Mouse (Mus musculus) intestine, postnatal 0 days (tissue): ENCODE results near the gene Hmga2. TPM values are rescaled to one million over a fixed set of nuclear protein-coding genes. Genes with fewer than 3 reads are reported as not detected.

ENCODE experiments used
- ATAC-seq: fragments of 200-750 bp; cut with Nextera tagmentation; 2 replicates; pipeline ENCODE4 v1.8.0; 2017; ENCODE audit warnings: mild to moderate bottlenecking, moderate TSS enrichment, moderate library complexity
- H3K27ac ChIP-seq: fragments of 300-500 bp; sonication (generic); 2 replicates; pipeline ENCODE4 v1.5.1; 2014; ENCODE audit warnings: mild to moderate bottlenecking, low read depth, low read length, moderate library complexity
- H3K27me3 ChIP-seq: fragments of 300-500 bp; sonication (generic); replicated peaks from 2 replicates; pipeline ENCODE4 v1.6.1; 2014; ENCODE audit warnings: low read length, mixed read lengths; ENCODE audit not compliant: control insufficient read depth, insufficient read depth
- H3K36me3 ChIP-seq: fragments of 300-500 bp; sonication (generic); 2 replicates; pipeline ENCODE4 v1.6.1; 2014; ENCODE audit warnings: mild to moderate bottlenecking, moderate library complexity; ENCODE audit not compliant: control insufficient read depth, insufficient read depth
- H3K4me1 ChIP-seq: fragments of 300-500 bp; sonication (generic); replicated peaks from 2 replicates; pipeline ENCODE4 v1.6.1; 2014; ENCODE audit warnings: antibody characterized with exemption, low read length, mixed read lengths; ENCODE audit not compliant: control insufficient read depth, insufficient read depth
- H3K4me2 ChIP-seq: fragments of 300-500 bp; sonication (generic); replicated peaks from 2 replicates; pipeline ENCODE4 v1.6.1; 2014; ENCODE audit warnings: low read depth, mild to moderate bottlenecking, moderate library complexity
- H3K4me3 ChIP-seq: fragments of 300-500 bp; sonication (generic); 2 replicates; pipeline ENCODE4 v1.5.1; 2014; ENCODE audit warnings: low read depth, low read length
- H3K9ac ChIP-seq: fragments of 300-500 bp; sonication (generic); 2 replicates; pipeline ENCODE4 v1.6.1; 2014; ENCODE audit warnings: mild to moderate bottlenecking, low read depth, low read length
- H3K9me3 ChIP-seq: fragments of 300-500 bp; sonication (generic); 2 replicates; pipeline ENCODE4 v1.6.1; 2016; ENCODE audit warnings: mixed run types; ENCODE audit not compliant: control insufficient read depth
- CTCF ChIP-seq: sonication (generic); IDR thresholded peaks from 2 replicates; pipeline ENCODE4 v1.5.1; 2016; ENCODE audit warnings: low read depth, mild to moderate bottlenecking, control low read depth, antibody characterized with exemption, moderate library complexity
- WGBS: fragments of 180-500 bp; shearing (Covaris S2); extraction: QIAGEN DNeasy Blood & Tissue Kit; methylation state at CpG from one replicate; pipeline ENCODE4 v1.1.7; 2014; 5-methylcytosine and 5-hydroxymethylcytosine counted together
- polyA plus RNA-seq: library from polyadenylated mRNA; unstranded; fragments of >200 nt; fragmentation: Nextera tagmentation; extraction: Ambion mirVana; gene quantifications from 2 replicates; pipeline ENCODE4 v1.2.1, GENCODE M21; 2015

Gene Hmga2
- polyA plus RNA-seq, 1 experiment from 2014 or later = 4.3 TPM

DNA sequence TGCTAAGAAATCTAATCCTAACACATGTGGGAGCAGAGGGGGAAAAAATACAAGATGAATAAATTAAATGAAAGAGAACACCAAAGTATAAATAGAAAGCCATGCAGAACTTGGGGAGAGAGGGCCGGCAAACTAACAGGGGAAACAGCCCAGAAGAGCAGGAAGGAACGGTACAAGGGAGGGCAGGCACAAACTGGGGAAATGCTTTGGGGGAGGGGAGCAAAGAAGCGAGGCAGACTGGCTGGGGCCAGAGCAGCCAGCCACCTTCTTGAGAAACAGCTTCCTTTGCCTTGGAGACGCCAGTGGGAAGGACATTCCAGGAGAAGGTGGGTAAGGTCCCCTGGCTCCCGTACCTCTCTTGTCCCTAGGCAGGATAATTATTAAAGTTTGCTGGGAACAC lies 14.5 kb downstream of the Hmga2 start:
- H3K9me3 ChIP-seq = no peaks in the 10 kb centered on the region
- no peak overlapping the region for H3K4me3 ChIP-seq
- ATAC-seq = no peak
- no peak overlapping the region for H3K27ac ChIP-seq
- 29% methylated on average over 5 of the region's 5 CpGs for WGBS
- H3K27me3 ChIP-seq = no peaks in the 10 kb centered on the region
- no peak overlapping the region for H3K4me2 ChIP-seq
- no peak overlapping the region for H3K9ac ChIP-seq
- H3K4me1 ChIP-seq = no peaks in the 10 kb centered on the region
- no peaks in the 10 kb centered on the region; the same call in 1 of the 2 replicates for H3K36me3 ChIP-seq
- TF ChIP-seq CTCF = no peak

DNA sequence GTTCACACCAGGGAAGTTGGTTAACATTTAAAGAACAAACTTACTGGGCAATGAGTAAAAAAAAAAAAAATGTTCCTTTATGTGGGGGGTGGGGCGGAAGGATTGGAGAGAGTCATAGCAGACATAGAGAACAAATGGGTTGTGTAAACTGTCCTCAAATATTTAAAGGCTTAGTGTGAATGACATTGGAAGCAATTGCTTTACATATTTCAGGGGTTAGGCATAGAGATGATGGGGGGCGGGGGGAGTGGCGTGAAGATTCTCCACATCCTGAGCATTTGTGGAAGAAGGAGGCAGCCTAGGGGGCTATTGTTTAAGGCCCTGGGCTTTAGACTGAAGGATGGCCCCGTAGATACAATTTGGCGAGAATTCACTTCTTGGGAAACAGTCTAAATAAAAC lies 15.0 kb downstream of the Hmga2 start:
- no peak overlapping the region for H3K4me3 ChIP-seq
- no peaks in the 10 kb centered on the region for H3K4me1 ChIP-seq
- H3K27ac ChIP-seq = no peak overlapping the region
- ATAC-seq = no peak
- no peak overlapping the region for H3K9ac ChIP-seq
- no peak for TF ChIP-seq CTCF
- H3K4me2 ChIP-seq = no peak overlapping the region
- no peaks in the 10 kb centered on the region for H3K27me3 ChIP-seq
- 80% methylated on average over 5 of the region's 5 CpGs for WGBS
- H3K9me3 ChIP-seq = no peaks in the 10 kb centered on the region
- H3K36me3 ChIP-seq = no peaks in the 10 kb centered on the region; the same call in 1 of the 2 replicates

DNA sequence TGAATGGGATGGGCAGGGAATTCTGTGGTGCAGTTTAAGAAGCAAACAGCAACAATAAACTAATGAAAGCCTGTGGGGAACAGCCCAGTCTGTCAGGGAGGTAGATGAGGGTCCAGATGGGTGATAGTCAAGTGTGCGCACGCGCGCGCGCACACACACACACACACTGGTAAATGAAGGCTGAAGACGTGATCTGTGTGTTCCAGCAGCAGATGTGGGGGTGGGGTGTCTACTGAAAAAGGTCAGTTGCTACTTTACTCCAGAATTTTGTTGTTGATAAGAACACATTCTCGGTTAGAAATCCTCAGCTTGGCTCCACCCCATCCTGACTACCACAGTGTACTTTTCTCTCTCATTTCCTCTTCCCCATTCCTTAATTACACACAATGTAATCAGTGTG lies 17.4 kb downstream of the Hmga2 start:
- peaks cover 3% of the 10 kb centered on the region for H3K36me3 ChIP-seq
- no peak overlapping the region for H3K27ac ChIP-seq
- H3K9ac ChIP-seq = no peak overlapping the region
- no peak for ATAC-seq
- H3K27me3 ChIP-seq = no peaks in the 10 kb centered on the region
- no peak overlapping the region for H3K4me3 ChIP-seq
- H3K9me3 ChIP-seq = no peaks in the 10 kb centered on the region
- no peak for TF ChIP-seq CTCF
- 79% methylated on average over 8 of the region's 8 CpGs for WGBS
- no peaks in the 10 kb centered on the region for H3K4me1 ChIP-seq
- H3K4me2 ChIP-seq = no peak overlapping the region

DNA sequence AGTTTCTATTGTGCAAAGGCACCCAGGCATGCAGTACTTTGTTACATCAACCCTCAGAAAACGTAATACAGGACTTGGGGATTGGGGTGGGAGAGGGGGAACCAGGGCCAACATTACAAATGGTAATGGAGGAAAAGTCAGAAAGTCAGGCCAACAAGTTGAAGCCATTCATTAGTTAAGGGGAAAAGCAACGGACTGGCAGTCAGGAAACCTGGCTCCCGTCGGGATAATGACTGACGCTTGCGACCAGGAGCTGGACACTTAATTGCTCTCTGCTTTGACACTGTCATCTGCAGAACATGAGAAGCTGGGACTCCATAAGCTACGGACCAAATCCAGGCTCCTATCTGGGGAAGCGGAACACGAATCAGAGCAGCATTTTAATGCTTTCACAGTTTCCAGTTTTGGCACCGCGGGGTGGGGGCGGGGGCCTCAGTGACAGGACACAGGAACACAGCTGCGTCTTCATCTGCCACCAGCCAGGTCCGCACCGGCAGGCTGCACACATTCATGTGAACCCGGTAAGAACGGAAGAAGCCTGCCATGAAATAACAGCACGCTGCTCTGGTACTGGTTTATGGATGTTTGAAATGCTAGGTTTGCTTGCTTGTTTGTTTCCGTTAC lies 26.5 kb downstream of the Hmga2 start:
- H3K4me2 ChIP-seq = no peak overlapping the region
- no peaks in the 10 kb centered on the region for H3K27me3 ChIP-seq

DNA sequence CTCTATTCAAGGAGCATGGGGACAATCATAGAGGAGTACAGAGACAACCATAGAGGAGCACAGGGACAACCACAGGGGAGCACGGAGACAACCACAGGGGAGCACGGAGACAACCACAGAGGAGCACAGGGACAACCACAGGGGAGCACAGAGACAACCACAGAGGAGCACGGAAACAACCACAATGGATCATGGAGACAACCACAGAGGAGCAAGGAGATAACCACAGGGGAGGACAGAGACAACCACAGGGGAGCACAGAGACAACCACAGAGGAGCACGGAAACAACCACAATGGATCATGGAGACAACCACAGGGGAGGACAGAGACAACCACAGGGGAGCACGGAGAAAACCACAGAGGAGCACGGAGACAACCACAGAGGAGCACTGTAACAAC lies 29.5 kb downstream of the Hmga2 start:
- WGBS = 94% methylated on average over 6 of the region's 6 CpGs
- no peak for ATAC-seq
- Histone ChIP-seq H3K9ac (no peak overlapping the region), H3K4me1 (no peaks in the 10 kb centered on the region), H3K36me3 (0 out of 2 replicates have a peak, but pooled peaks cover 1% of the 10 kb centered on the region), H3K4me2 (no peak overlapping the region), H3K27me3 (no peaks in the 10 kb centered on the region), H3K9me3 (no peaks in the 10 kb centered on the region), H3K27ac (no peak overlapping the region), H3K4me3 (no peak overlapping the region)
- TF ChIP-seq CTCF = no peak

More for the DNA sequence above, 26.5 kb downstream of the Hmga2 start:
- Histone ChIP-seq H3K9me3 (no peaks in the 10 kb centered on the region), H3K4me1 (no peaks in the 10 kb centered on the region), H3K9ac (no peak overlapping the region), H3K27ac (no peak overlapping the region), H3K36me3 (0 out of 2 replicates have a peak, but pooled peaks cover 6% of the 10 kb centered on the region), H3K4me3 (no peak overlapping the region)
- TF ChIP-seq CTCF = no peak
- no peak for ATAC-seq
- WGBS = 69% methylated on average over 19 of the region's 19 CpGs

DNA sequence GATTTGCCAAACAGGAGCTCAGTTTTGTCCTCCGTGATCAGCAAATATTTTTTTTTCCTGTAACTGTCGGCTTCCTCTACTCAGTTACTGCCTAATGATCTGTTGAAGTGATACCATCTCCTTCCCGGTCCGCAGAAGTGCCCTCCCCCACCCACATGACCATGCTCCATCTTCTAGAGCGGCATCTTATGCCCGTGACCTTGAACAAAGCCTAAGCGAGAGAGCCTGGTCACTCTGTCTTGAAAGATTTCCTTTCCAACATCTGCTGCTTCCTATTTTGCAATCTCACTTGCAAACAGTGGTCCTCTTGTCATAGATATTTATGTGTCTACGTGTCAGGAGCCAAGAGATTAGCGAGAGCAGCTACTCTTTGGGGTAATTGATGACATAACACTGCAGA lies 30.1 kb downstream of the Hmga2 start:
- no peak overlapping the region for H3K9ac ChIP-seq
- H3K4me3 ChIP-seq = no peak overlapping the region
- no peaks in the 10 kb centered on the region for H3K9me3 ChIP-seq
- WGBS = 64% methylated on average over 9 of the region's 9 CpGs
- no peaks in the 10 kb centered on the region for H3K27me3 ChIP-seq
- H3K36me3 ChIP-seq = no peaks in the 10 kb centered on the region
- no peaks in the 10 kb centered on the region for H3K4me1 ChIP-seq
- no peak overlapping the region for H3K27ac ChIP-seq
- no peak for TF ChIP-seq CTCF
- no peak for ATAC-seq
- H3K4me2 ChIP-seq = no peak overlapping the region
